Mouse (Mus musculus) lung, embryonic 14.5 days (tissue): ENCODE measurements around the gene Shc3. TPM values are rescaled to one million over a fixed set of nuclear protein-coding genes. Genes with fewer than 3 reads are reported as not detected.

Source experiments
- ATAC-seq: fragments of 200-750 bp; cut with Nextera tagmentation; 2 replicates; pipeline ENCODE4 v1.8.0; 2017; ENCODE audit warnings: mild to moderate bottlenecking, moderate TSS enrichment, moderate library complexity; ENCODE audit not compliant: insufficient read depth
- DNase-seq: peaks from one replicate; pipeline ENCODE4 v3.0.0-alpha.2; 2015
- H3K27ac ChIP-seq: fragments of 300-500 bp; sonication (generic); 2 replicates; pipeline ENCODE4 v1.5.1; 2014; ENCODE audit warnings: low read depth, mild to moderate bottlenecking, moderate library complexity
- H3K27me3 ChIP-seq: fragments of 300-500 bp; sonication (generic); 2 replicates; pipeline ENCODE4 v1.6.1; 2014; ENCODE audit warnings: low read length, control low read depth; ENCODE audit not compliant: insufficient read depth
- H3K36me3 ChIP-seq: fragments of 300-500 bp; sonication (generic); 2 replicates; pipeline ENCODE4 v1.6.1; 2014; ENCODE audit warnings: control low read depth; ENCODE audit not compliant: insufficient read depth
- H3K4me1 ChIP-seq: fragments of 300-500 bp; sonication (generic); 2 replicates; pipeline ENCODE4 v1.6.1; 2014; ENCODE audit warnings: antibody characterized with exemption, control low read depth; ENCODE audit not compliant: insufficient read depth
- H3K4me2 ChIP-seq: fragments of 300-500 bp; sonication (generic); 2 replicates; pipeline ENCODE4 v1.6.1; 2014; ENCODE audit warnings: mild to moderate bottlenecking
- H3K4me3 ChIP-seq: fragments of 300-500 bp; sonication (generic); 2 replicates; pipeline ENCODE4 v1.5.1; 2014; ENCODE audit warnings: low read depth, low read length
- H3K9ac ChIP-seq: fragments of 300-500 bp; sonication (generic); 2 replicates; pipeline ENCODE4 v1.6.1; 2014
- H3K9me3 ChIP-seq: fragments of 300-500 bp; sonication (generic); 2 replicates; pipeline ENCODE4 v1.6.1; 2016; ENCODE audit warnings: low read depth, low read length, control low read depth
- CTCF ChIP-seq: IDR thresholded peaks from 2 replicates; pipeline ENCODE4 v1.5.1; 2016; ENCODE audit warnings: antibody characterized with exemption, low read depth
- WGBS: fragments of 180-500 bp; shearing (Covaris S2); extraction: QIAGEN DNeasy Blood & Tissue Kit; methylation state at CpG from one replicate; pipeline ENCODE4 v1.1.7; 2014; 5-methylcytosine and 5-hydroxymethylcytosine counted together
- polyA plus RNA-seq: library from polyadenylated mRNA; unstranded; fragments of >200 nt; fragmentation: Nextera tagmentation; extraction: Ambion mirVana; gene quantifications from 2 replicates; pipeline ENCODE4 v1.2.1, GENCODE M21; 2014

Gene Shc3
- polyA plus RNA-seq, 1 experiment from 2014 or later = not detected

DNA sequence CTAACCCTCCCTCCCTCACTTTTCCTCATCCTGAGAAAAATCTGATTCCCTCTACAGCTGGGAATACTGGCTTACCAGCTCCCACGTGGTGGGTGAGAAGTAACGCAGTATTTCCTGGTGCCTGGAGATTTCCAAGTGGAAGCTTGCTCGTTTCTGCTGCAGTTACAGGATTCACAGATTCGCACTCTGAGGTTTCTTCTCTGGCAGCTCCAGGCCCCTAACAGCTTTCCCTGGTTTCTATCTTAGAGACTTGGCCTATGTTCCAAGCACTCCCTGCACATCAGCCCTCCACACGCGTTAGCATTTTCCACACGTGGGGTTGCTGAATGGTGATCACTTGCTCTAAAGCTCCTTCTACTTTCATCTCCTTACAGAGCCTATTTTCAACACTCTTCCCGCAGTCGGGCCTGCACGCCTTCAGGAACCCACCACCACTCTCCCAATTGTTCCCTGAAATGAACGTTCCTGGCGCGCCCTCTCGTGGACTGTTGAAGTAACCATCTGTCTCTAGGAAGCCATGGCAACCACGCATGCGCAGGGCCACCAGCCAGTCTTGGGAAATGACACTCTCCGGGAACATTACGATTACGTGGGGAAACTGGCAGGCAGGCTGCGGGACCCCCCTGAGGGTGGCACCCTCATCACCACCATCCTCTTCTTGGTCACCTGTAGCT, 150.8 kb downstream of the Shc3 start:
- WGBS = 5% methylated on average over 20 of the region's 20 CpGs
- peak; percentile 59; the same call in 1 of the 2 replicates for ATAC-seq
- peak; percentile 98 for DNase-seq
- H3K4me1 ChIP-seq = peaks cover 14% of the 10 kb centered on the region
- H3K36me3 ChIP-seq = peaks cover 83% of the 10 kb centered on the region
- peak overlapping the region; percentile 75 for H3K27ac ChIP-seq
- peak overlapping the region; percentile 7; the same call in 1 of the 2 replicates for H3K9ac ChIP-seq
- no peak overlapping the region for H3K4me3 ChIP-seq
- H3K9me3 ChIP-seq = 0 out of 2 replicates have a peak, but pooled peaks cover 4% of the 10 kb centered on the region
- peak overlapping the region; percentile 38 for H3K4me2 ChIP-seq
- H3K27me3 ChIP-seq = no peaks in the 10 kb centered on the region
- TF ChIP-seq CTCF = peak; percentile 97

DNA sequence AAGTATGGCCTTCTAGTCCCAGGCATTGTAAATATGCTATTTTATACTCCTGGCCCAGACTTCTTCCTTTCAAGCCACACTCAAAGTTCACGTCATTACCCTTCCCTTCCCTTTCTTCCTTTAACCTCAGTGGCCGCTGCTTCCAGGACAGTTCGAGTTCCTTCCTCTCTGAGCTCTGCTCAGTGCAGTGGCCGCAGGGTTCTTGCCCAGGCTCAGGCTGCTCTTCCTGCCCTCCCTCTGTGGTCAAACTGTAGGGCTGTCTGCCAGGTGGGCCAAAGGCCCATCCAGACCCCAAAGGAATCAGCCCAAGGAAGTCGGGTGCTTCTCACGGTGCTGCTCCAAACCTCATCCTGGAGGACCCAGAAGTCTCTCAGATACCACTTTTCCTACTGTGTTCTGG, 151.4 kb downstream of the Shc3 start:
- H3K27me3 ChIP-seq = no peaks in the 10 kb centered on the region
- 0 out of 2 replicates have a peak, but pooled peaks cover 4% of the 10 kb centered on the region for H3K9me3 ChIP-seq
- no peak overlapping the region for H3K4me3 ChIP-seq
- 35% methylated on average over 6 of the region's 6 CpGs for WGBS
- peaks cover 81% of the 10 kb centered on the region for H3K36me3 ChIP-seq
- H3K27ac ChIP-seq = peak overlapping the region; percentile 75
- ATAC-seq = no peak
- H3K4me1 ChIP-seq = peaks cover 14% of the 10 kb centered on the region
- no peak for TF ChIP-seq CTCF
- H3K9ac ChIP-seq = peak overlapping the region; percentile 7; the same call in 1 of the 2 replicates
- DNase-seq = no peak
- H3K4me2 ChIP-seq = peak overlapping the region; percentile 24; the same call in 1 of the 2 replicates

DNA sequence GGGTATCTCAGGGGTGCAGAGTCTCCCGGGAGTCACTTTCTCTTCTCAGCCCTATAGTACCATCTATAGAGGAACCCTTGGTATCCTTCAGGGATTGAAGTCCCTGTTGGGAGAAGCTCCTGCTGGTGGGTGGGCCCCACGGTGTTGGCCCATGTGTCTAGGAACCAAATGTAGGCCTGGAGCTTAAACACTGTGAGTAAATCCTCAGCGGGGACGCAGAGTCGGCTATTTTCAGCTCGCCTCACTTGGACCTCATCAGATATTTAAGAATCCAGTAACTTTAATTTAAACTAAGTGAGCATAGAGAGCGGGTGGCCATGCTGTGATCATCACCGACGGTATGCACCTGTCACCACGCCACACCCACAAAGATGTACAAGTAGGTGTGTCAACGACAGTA, 152.5 kb downstream of the Shc3 start:
- TF ChIP-seq CTCF = no peak
- Histone ChIP-seq H3K27ac (no peak overlapping the region), H3K4me1 (peaks cover 14% of the 10 kb centered on the region), H3K9ac (no peak overlapping the region), H3K4me2 (no peak overlapping the region), H3K27me3 (no peaks in the 10 kb centered on the region), H3K36me3 (peaks cover 75% of the 10 kb centered on the region), H3K4me3 (no peak overlapping the region), H3K9me3 (0 out of 2 replicates have a peak, but pooled peaks cover 4% of the 10 kb centered on the region)
- no peak for DNase-seq
- 58% methylated on average over 11 of the region's 11 CpGs for WGBS
- ATAC-seq = no peak

DNA sequence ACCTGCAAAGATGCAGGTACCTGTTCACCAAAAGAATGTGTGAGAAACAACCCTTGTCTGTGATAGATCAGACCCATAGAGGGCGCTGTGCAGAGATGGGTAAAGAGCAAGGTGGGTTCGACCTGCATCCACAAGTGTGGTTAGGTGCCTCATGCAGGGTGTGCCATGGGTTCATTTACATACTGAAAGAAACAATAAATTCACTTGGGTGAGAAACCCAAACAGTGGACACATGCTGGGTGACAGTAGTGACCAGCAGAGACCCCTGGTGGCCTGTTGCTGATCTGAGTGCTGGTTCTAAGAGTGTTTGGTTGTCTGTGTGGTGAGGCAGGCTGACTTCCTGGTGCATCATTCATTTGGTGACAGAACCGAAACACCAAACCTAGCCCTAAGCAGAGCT, 155.8 kb downstream of the Shc3 start:
- ATAC-seq (no peak), DNase-seq (no peak)
- Histone ChIP-seq H3K4me3 (no peak overlapping the region; the same call in 1 of the 2 replicates), H3K4me1 (peaks cover 14% of the 10 kb centered on the region), H3K27ac (no peak overlapping the region), H3K9ac (no peak overlapping the region), H3K4me2 (peak overlapping the region; percentile 68; the same call in 1 of the 2 replicates), H3K9me3 (0 out of 2 replicates have a peak, but pooled peaks cover 4% of the 10 kb centered on the region), H3K36me3 (peaks cover 44% of the 10 kb centered on the region), H3K27me3 (no peaks in the 10 kb centered on the region)
- TF ChIP-seq CTCF = peak; percentile 63
- 52% methylated on average over 3 of the region's 3 CpGs for WGBS

DNA sequence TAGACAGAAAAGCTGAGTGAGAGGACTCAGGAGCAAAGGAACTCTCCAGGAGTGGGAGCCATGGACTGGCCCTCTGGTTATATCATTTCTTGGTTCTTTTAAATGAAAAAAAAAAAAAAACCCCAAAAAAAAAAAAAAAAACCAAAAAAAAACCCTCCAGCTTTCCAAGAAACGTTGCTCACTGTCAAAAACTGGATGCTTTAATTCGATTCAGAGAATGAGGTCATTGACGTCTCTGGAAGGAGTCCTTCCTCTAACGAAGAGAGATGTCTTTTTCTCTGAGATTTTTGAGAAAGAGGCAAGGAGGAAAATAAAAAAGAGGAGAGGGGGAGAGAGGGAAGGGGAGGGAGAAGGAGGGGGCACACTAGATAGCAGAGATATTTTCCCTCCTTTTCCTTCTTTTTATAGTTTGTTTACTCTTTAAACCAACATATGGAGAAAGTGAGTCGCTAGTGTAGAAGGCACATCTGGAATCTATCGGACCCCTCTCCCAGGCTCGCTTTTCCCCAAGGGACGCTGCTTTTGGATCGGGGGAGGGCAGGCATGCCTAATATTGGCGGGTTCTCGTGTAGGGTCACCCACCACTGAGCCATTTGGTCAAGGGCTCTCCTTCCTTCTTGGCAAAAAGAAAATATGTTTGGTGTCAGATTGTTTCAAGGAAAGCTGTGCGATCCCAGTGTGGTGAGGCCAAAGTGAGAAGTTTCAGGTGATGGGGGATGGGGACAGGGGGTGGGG, 157.4 kb downstream of the Shc3 start:
- ATAC-seq (no peak), DNase-seq (peak; percentile 68)
- WGBS = 17% methylated on average over 12 of the region's 12 CpGs
- H3K9me3 ChIP-seq = 0 out of 2 replicates have a peak, but pooled peaks cover 4% of the 10 kb centered on the region
- peak overlapping the region; percentile 64 for H3K4me3 ChIP-seq
- H3K4me1 ChIP-seq = peaks cover 16% of the 10 kb centered on the region; the same call in 1 of the 2 replicates
- no peak for TF ChIP-seq CTCF
- peaks cover 35% of the 10 kb centered on the region for H3K36me3 ChIP-seq
- H3K27me3 ChIP-seq = no peaks in the 10 kb centered on the region
- peak overlapping the region; percentile 68 for H3K4me2 ChIP-seq
- peak overlapping the region; percentile 78 for H3K27ac ChIP-seq
- H3K9ac ChIP-seq = peak overlapping the region; percentile 52

DNA sequence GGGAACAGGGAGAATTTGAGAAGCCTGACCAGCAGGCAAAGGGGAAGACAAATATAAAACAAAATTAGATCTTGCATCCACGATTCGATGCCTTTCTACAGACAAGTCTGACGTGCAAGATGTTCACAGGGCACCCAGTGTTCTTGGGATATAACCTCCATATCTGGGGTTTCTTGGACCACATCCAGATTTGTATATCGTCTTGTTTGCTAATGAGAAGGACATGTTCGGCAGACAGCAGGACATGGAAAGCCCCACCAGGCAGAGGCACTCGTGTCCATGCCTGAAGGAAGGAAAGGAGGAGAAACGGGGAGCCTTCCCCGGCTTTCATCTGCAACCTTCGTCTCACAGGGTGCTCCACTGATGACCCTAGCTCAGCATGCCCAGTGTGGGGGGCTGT, 158.0 kb downstream of the Shc3 start:
- peak; percentile 67 for DNase-seq
- H3K4me2 ChIP-seq = peak overlapping the region; percentile 68
- ATAC-seq = no peak
- no peaks in the 10 kb centered on the region for H3K27me3 ChIP-seq
- H3K4me3 ChIP-seq = peak overlapping the region; percentile 64
- peaks cover 15% of the 10 kb centered on the region; the same call in 1 of the 2 replicates for H3K4me1 ChIP-seq
- H3K27ac ChIP-seq = peak overlapping the region; percentile 78
- 31% methylated on average over 9 of the region's 9 CpGs for WGBS
- H3K9ac ChIP-seq = peak overlapping the region; percentile 52
- 0 out of 2 replicates have a peak, but pooled peaks cover 4% of the 10 kb centered on the region for H3K9me3 ChIP-seq
- peaks cover 31% of the 10 kb centered on the region for H3K36me3 ChIP-seq
- TF ChIP-seq CTCF = no peak
